Mouse (Mus musculus): ENCODE measurements around the gene Mthfsd. TPM values are rescaled to one million over a fixed set of nuclear protein-coding genes. Genes with fewer than 3 reads are reported as not detected.

Mthfsd gene
- polyA plus RNA-seq, 1 experiment from 2014 or later: 13.7 TPM

DNA sequence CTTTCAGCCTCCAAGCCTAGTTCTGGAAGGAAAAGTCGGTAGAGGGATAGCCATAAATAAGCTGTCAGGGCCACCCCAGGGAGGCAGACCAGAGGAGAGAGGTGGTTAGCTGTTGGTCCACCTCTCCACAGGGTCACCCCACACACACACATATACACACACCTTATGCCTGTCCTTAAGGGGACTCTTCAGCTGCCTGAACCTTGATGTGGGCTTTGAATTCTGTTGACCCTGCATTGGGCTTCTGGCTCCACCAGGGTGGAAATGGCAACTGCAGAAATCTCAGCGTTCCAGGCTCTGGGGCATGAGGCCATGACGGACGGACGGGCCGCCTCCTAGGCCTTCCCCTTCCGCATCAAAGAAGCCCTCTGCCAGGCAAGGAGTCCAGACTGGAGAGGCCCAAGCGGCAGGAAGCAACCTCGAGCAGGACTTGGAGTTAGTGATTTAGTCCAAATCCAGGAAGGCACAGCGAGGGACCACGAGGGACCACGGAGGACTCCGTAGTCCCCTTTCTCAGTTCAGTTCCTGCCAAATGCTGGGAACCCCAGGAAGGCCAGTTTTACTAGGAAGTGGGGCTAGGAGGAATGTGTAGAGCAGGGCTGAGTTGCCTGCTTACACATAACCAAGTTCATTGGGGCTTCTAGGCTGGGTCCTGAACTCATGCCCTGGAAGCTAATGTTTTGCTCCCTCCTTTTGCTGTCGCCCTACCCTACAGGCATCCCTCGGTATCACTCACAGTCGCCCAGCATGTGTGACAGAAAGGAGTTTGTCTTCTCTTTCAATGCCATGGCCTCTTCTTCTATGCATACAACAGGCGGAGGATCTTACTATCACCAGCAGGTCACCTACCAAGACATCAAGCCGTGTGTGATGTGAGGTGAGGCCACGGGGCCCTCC is 21.9 kb downstream of the Mthfsd start:
- Histone ChIP-seq H3K9ac (replicated peaks) (peak overlapping the region; percentile 26; the same call in 1 of the 2 replicates), H3K27me3 (ENCODE audit: insufficient read depth, low read length) (peaks cover 99% of the 10 kb centered on the region), H3K4me2 (ENCODE audit: low read depth, low read length) (peak overlapping the region; percentile 18), H3K27ac (ENCODE audit: low read depth) (no peak overlapping the region), H3K4me3 (ENCODE audit: low read depth, low read length) (peak overlapping the region; percentile 49), H3K9me3 (ENCODE audit: low read length) (no peaks in the 10 kb centered on the region), H3K36me3 (replicated peaks; ENCODE audit: insufficient read depth, low read length) (no peaks in the 10 kb centered on the region), H3K4me1 (ENCODE audit: insufficient read depth) (no peaks in the 10 kb centered on the region)
- 33% methylated on average over 19 of the region's 19 CpGs for WGBS (ENCODE audit: insufficient replicate concordance)
- ATAC-seq (no peak), DNase-seq (no peak)
- no peak for TF ChIP-seq EP300 (IDR thresholded peaks at IDR 0.05; ENCODE audit: low read depth)
- no peak for TF ChIP-seq CTCF (IDR thresholded peaks at IDR 0.05; ENCODE audit: low read depth)

DNA sequence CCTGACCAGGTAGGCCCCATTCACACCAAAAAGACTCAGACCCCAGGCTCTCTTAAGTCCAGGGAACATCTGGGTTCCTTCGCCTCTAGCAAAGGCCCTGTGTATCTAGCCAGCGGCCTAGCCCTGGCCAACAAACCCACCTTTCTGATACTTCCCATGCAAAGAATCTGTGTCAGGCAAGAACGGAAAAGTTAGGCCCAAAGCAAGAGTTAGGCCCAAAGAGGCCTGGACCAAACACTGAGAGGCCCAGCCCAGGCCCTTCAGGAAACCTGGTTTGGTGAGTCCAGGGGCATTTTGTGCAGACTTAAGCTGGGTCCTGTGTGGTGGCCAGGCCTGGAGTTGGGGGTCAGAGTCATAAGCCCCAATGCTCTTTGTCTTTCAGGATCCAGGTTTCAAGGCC is 22.6 kb downstream of the Mthfsd start:
- TF ChIP-seq EP300 (IDR thresholded peaks at IDR 0.05; ENCODE audit: low read depth): no peak
- TF ChIP-seq CTCF (IDR thresholded peaks at IDR 0.05; ENCODE audit: low read depth): no peak
- Histone ChIP-seq H3K4me2 (ENCODE audit: low read depth, low read length) (peak overlapping the region; percentile 18; the same call in 1 of the 2 replicates), H3K27me3 (ENCODE audit: insufficient read depth, low read length) (peaks cover 99% of the 10 kb centered on the region), H3K27ac (ENCODE audit: low read depth) (no peak overlapping the region), H3K9me3 (ENCODE audit: low read length) (no peaks in the 10 kb centered on the region), H3K9ac (replicated peaks) (no peak overlapping the region), H3K36me3 (replicated peaks; ENCODE audit: insufficient read depth, low read length) (no peaks in the 10 kb centered on the region), H3K4me3 (ENCODE audit: low read depth, low read length) (peak overlapping the region; percentile 49), H3K4me1 (ENCODE audit: insufficient read depth) (no peaks in the 10 kb centered on the region)
- ATAC-seq (no peak), DNase-seq (no peak)
- 73% methylated on average over 3 of the region's 3 CpGs for WGBS (ENCODE audit: insufficient replicate concordance)

DNA sequence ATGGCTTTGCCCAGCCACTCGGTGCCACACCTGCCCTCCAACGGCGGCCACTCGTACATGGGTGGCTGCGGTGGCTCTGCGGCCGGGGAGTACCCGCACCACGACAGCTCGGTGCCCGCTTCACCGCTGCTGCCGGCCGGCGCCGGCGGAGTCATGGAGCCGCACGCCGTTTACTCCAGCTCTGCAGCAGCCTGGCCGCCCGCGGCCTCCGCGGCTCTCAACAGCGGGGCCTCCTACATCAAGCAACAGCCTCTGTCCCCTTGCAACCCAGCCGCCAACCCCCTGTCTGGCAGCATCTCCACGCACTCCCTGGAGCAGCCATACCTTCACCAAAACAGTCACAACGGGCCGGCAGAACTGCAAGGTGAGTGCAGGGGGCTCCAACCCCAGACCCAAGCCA is 23.2 kb downstream of the Mthfsd start:
- Histone ChIP-seq H3K4me3 (ENCODE audit: low read depth, low read length) (peak overlapping the region; percentile 49), H3K4me1 (ENCODE audit: insufficient read depth) (no peaks in the 10 kb centered on the region), H3K9ac (replicated peaks) (peak overlapping the region; percentile 4), H3K4me2 (ENCODE audit: low read depth, low read length) (peak overlapping the region; percentile 18; the same call in 1 of the 2 replicates), H3K9me3 (ENCODE audit: low read length) (no peaks in the 10 kb centered on the region), H3K27me3 (ENCODE audit: insufficient read depth, low read length) (peaks cover 99% of the 10 kb centered on the region), H3K27ac (ENCODE audit: low read depth) (no peak overlapping the region), H3K36me3 (replicated peaks; ENCODE audit: insufficient read depth, low read length) (no peaks in the 10 kb centered on the region)
- TF ChIP-seq EP300 (IDR thresholded peaks at IDR 0.05; ENCODE audit: low read depth) (no peak), CTCF (IDR thresholded peaks at IDR 0.05; ENCODE audit: low read depth) (no peak)
- ATAC-seq (no peak), DNase-seq (no peak)
- 7% methylated on average over 30 of the region's 30 CpGs for WGBS (ENCODE audit: insufficient replicate concordance)

DNA sequence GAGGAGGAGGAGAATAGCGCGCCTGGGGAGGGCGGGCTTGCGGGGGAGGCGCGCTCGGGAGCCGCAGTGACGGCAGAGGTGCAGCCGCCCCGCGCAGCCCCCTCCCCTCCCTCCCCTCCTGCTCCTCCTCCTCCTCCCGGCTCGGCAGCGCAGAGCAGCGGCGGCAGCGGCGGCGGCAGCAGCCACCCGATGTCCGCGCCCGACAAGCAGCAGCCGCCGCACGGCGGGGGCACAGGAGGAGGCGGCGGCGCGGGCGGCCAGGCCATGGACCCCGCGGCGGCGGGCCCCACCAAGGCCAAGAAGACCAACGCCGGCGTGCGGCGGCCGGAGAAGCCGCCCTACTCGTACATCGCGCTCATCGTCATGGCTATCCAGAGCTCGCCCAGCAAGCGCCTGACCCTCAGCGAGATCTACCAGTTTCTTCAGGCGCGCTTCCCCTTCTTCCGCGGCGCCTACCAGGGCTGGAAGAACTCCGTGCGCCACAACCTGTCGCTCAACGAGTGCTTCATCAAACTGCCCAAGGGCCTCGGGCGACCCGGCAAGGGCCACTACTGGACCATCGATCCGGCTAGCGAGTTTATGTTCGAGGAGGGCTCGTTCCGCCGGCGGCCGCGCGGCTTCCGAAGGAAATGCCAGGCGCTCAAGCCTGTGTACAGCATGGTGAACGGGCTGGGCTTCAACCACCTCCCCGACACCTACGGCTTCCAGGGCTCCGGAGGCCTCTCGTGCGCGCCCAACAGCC is 23.8 kb downstream of the Mthfsd start, which contains the start of gene Foxf1:
TSS of gene Foxf1 (plus strand) at position 177 of the 742 bp plus-strand sequence.
- Histone ChIP-seq H3K4me2 (ENCODE audit: low read depth, low read length) (peak within 1 kb of the TSS; percentile 78), H3K4me3 (ENCODE audit: low read depth, low read length) (peak within 1 kb of the TSS; percentile 49), H3K9me3 (ENCODE audit: low read length) (no peaks in the 10 kb centered on the region), H3K4me1 (ENCODE audit: insufficient read depth) (no peaks in the 10 kb centered on the region), H3K27ac (ENCODE audit: low read depth) (peak within 1 kb of the TSS; percentile 66), H3K9ac (replicated peaks) (peak within 1 kb of the TSS; percentile 4), H3K36me3 (replicated peaks; ENCODE audit: insufficient read depth, low read length) (no peaks in the 10 kb centered on the region), H3K27me3 (ENCODE audit: insufficient read depth, low read length) (peaks cover 99% of the 10 kb centered on the region)
- WGBS (ENCODE audit: insufficient replicate concordance): under 1% methylated on average over 63 of the region's 83 CpGs
- ATAC-seq (no peak), DNase-seq (no peak)
- TF ChIP-seq CTCF (IDR thresholded peaks at IDR 0.05; ENCODE audit: low read depth) (no peak), EP300 (IDR thresholded peaks at IDR 0.05; ENCODE audit: low read depth) (no peak)

DNA sequence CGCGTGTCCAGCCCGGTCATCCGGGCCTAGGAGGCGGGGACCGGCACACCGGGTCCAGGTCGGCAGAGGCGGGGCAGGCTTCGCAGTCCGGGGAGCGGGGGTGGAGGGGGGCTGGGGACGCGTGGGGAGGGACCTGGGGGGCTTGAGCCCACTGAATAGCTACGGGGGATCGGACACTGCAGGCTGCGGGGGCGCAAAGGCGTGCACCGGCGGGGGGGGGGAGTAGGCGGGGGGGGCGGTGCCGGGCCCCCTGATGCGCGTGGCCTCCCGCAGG is 24.3 kb downstream of the Mthfsd start:
- no peaks in the 10 kb centered on the region for H3K9me3 ChIP-seq (ENCODE audit: low read length)
- ATAC-seq: peak; percentile 8; the same call in 1 of the 2 replicates
- no peak overlapping the region for H3K9ac ChIP-seq (replicated peaks)
- no peaks in the 10 kb centered on the region for H3K4me1 ChIP-seq (ENCODE audit: insufficient read depth)
- peak overlapping the region; percentile 49 for H3K4me3 ChIP-seq (ENCODE audit: low read depth, low read length)
- H3K4me2 ChIP-seq (ENCODE audit: low read depth, low read length): peak overlapping the region; percentile 78
- H3K27me3 ChIP-seq (ENCODE audit: insufficient read depth, low read length): peaks cover 99% of the 10 kb centered on the region
- no peaks in the 10 kb centered on the region for H3K36me3 ChIP-seq (replicated peaks; ENCODE audit: insufficient read depth, low read length)
- H3K27ac ChIP-seq (ENCODE audit: low read depth): peak overlapping the region; percentile 34; the same call in 1 of the 2 replicates
- WGBS (ENCODE audit: insufficient replicate concordance): 0% methylated on average over 10 of the region's 27 CpGs
- TF ChIP-seq EP300 (IDR thresholded peaks at IDR 0.05; ENCODE audit: low read depth): no peak
- TF ChIP-seq CTCF (IDR thresholded peaks at IDR 0.05; ENCODE audit: low read depth): no peak
- no peak for DNase-seq

Measured in liver, postnatal 0 days (tissue).